9 mouse cellular contexts compared by ENCODE assay signal in the genomic region with DNA sequence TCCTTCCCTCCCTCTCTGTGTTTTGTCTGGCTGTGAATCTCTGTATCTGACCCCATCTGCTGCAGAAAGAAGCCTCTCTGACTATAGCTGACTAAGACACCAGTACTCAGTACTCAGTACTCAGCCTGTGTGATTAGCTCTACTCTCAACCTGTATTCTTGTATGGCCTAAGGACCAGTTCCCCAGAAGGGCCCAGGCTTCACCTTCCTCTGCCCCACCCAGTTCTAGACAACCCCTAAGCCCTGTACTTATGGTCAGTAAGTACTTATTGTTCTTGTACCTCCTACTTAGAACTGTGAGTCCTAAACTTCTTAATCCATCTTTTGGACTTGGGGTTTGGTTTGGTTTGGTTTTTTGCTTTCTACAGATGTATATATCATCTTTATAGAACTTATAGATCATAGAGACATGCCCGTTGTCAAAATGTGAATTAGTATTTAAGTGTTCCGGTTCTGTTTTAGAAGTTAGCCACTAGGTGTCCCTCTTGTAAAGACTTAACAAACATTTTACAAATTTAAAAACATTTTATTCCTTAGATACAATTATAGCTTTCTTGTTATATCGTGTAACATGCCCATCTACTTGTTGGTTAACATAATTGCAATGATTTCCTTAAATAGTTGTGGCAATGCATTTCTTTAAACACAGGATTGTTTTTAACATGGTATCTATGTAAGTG. TPM values are rescaled to one million over a fixed set of nuclear protein-coding genes. Genes with fewer than 3 reads are reported as not detected.
DNase-seq lines count a peak whose midpoint lies in the region; ATAC-seq and TF ChIP-seq lines count a peak whose summit lies in the region.
"Had no signal": no experiment of that assay in that cellular context is flagged by ENCODE, and none has a peak within 500 bp of the region (broad histone marks: within the 10 kb centered on the region; RNA-seq: fewer than 3 reads in every experiment).

No protein-coding gene starts in this region.

- no peak overlapping the region for H3K27ac ChIP-seq in layer of hippocampus, adult 2 months

- no peak overlapping the region for H3K4me3 ChIP-seq in layer of hippocampus, adult 2 months

- TF ChIP-seq CTCF in layer of hippocampus, adult 2 months (conservative IDR thresholded peaks at IDR 0.05), result peak; percentile 82

- ATAC-seq in megakaryocyte, adult 5-6 weeks (ENCODE audit: poor library complexity, severe bottlenecking), result 0 out of 2 replicates have a peak, but pooled peaks have one; percentile 27

- intact Hi-C loops in left cerebral cortex, postnatal 14 days (cut with DNase I), result loop anchor here (1.0 kb wide), 1 partner anchor 322 kb away; no protein-coding TSS in a partner anchor

- DNase-seq in embryo, embryonic 11 days, result peak; percentile 34
- no peak for DNase-seq in embryo, embryonic 9.5 days (ENCODE audit: extremely low spot score)
- DNase-seq in layer of hippocampus, adult 2 months (ENCODE audit: low spot score in 2 of 2), result no peak
- DNase-seq in layer of hippocampus, adult 18-20 months (ENCODE audit: low spot score in 2 of 2), result no peak
- peak; percentile 35 for DNase-seq in Muller cell, postnatal 12 days (ENCODE audit: inconsistent ontology term)
- no peak for DNase-seq in ovary, postnatal 36 days (ENCODE audit: low spot score)
- no peak for DNase-seq in left cerebral cortex, postnatal 14 days (ENCODE audit: low spot score in 2 of 2)
- DNase-seq: B cell, adult 2 months had no signal

RNA-seq across cellular contexts. Expression of gene Znhit6, which starts 7.7 kb away (rescaled TPM):
- total RNA-seq in layer of hippocampus, adult 2 months (2021), result 10 to 100 TPM; 17.1 to 20.0 TPM
- total RNA-seq in layer of hippocampus, adult 18-20 months (2021), result 10 to 100 TPM; 16.1 to 16.8 TPM
- total RNA-seq in megakaryocyte, adult 5-6 weeks (2015), result 14.0 and 20.3 TPM in 2 replicates
- 11.4 and 13.8 TPM in 2 replicates for total RNA-seq in megakaryocyte, adult 5-6 weeks (2017)
- total RNA-seq in left cerebral cortex, postnatal 14 days (2021), result 10 to 100 TPM; 16.4 to 17.7 TPM

Comparison
In these comparisons a context has a peak if more than half of its experiments do, and no peak if none do; other contexts are left out.
1. DNase-seq: peak in embryo, embryonic 11 days (single experiment) and Muller cell, postnatal 12 days (single experiment); none in embryo, embryonic 9.5 days (single experiment), layer of hippocampus, adult 2 months (0 of 2), layer of hippocampus, adult 18-20 months (0 of 2), ovary, postnatal 36 days (single experiment) and left cerebral cortex, postnatal 14 days (0 of 2).